Mouse (Mus musculus): ENCODE results near the gene Lrrc66. TPM values are rescaled to one million over a fixed set of nuclear protein-coding genes. Genes with fewer than 3 reads are reported as not detected.

The Lrrc66 gene
- total RNA-seq (2021): under 1 TPM in 1 of 2 experiments, not detected in 1; 0.10 TPM
- long read RNA-seq, experiment 1: 0 reads
- long read RNA-seq, experiment 2: 0 reads

GRCm38 (mm10) chr5:73632291-73632690 is at the start of gene Lrrc66:
TSS of gene Lrrc66 (minus strand) at chr5:73632526.
- DNase-seq (ENCODE audit: low spot score in 2 of 2): no peak

GRCm38 (mm10) chr5:73676626-73677025 is 44.3 kb upstream of the Lrrc66 start:
- no peak for DNase-seq (ENCODE audit: low spot score in 2 of 2)

- DNase-seq (ENCODE audit: low spot score in 2 of 2): no peak
Observed at GRCm38 (mm10) chr5:73675604-73676003, 43.3 kb upstream of the Lrrc66 start.

GRCm38 (mm10) chr5:73669386-73669785 is 37.1 kb upstream of the Lrrc66 start:
- no peak for DNase-seq (ENCODE audit: low spot score in 2 of 2)

- no peak for DNase-seq (ENCODE audit: low spot score in 2 of 2)
Observed at GRCm38 (mm10) chr5:73667877-73668276, 35.6 kb upstream of the Lrrc66 start.

GRCm38 (mm10) chr5:73666695-73667094 is 34.4 kb upstream of the Lrrc66 start:
- DNase-seq (ENCODE audit: low spot score in 2 of 2): no peak

GRCm38 (mm10) chr5:73651855-73652201 is 19.5 kb upstream of the Lrrc66 start:
- DNase-seq (ENCODE audit: low spot score in 2 of 2): no peak

GRCm38 (mm10) chr5:73651061-73651854 is 18.9 kb upstream of the Lrrc66 start, which contains the start of gene Spata18:
TSS of gene Spata18 (plus strand) at chr5:73651379.
- DNase-seq (ENCODE audit: low spot score in 2 of 2): peak; percentile 20 to 28

- no peak for DNase-seq (ENCODE audit: low spot score in 2 of 2)
Observed at GRCm38 (mm10) chr5:73650365-73650964, 18.1 kb upstream of the Lrrc66 start.

- peak; percentile 87 to 91 for DNase-seq (ENCODE audit: low spot score in 2 of 2)
Observed at GRCm38 (mm10) chr5:73647261-73647900, 15.1 kb upstream of the Lrrc66 start, which contains the start of gene Sgcb. TSS of gene Sgcb (minus strand) at chr5:73647790.

- DNase-seq (ENCODE audit: low spot score in 2 of 2): no peak
Observed at GRCm38 (mm10) chr5:73642091-73642490, 9.8 kb upstream of the Lrrc66 start.

GRCm38 (mm10) chr5:73641058-73641457 is 8.7 kb upstream of the Lrrc66 start:
- DNase-seq (ENCODE audit: low spot score in 2 of 2): no peak

- no peak for DNase-seq (ENCODE audit: low spot score in 2 of 2)
Observed at GRCm38 (mm10) chr5:73637337-73638107, 5.2 kb upstream of the Lrrc66 start.

- peak; percentile 76 to 80 for DNase-seq (ENCODE audit: low spot score in 2 of 2)
Observed at GRCm38 (mm10) chr5:73633141-73633540, 815 bp upstream of the Lrrc66 start.

GRCm38 (mm10) chr5:73631001-73631558 is 1.2 kb downstream of the Lrrc66 start:
- no peak for DNase-seq (ENCODE audit: low spot score in 2 of 2)

- no peak for DNase-seq (ENCODE audit: low spot score in 2 of 2)
Observed at GRCm38 (mm10) chr5:73630141-73630540, 2.2 kb downstream of the Lrrc66 start.

GRCm38 (mm10) chr5:73627991-73628390 is 4.3 kb downstream of the Lrrc66 start:
- DNase-seq (ENCODE audit: low spot score in 2 of 2): no peak

- no peak for DNase-seq (ENCODE audit: low spot score in 2 of 2)
Observed at GRCm38 (mm10) chr5:73627559-73627958, 4.8 kb downstream of the Lrrc66 start.

- no peak for DNase-seq (ENCODE audit: low spot score in 2 of 2)
Observed at GRCm38 (mm10) chr5:73626842-73627241, 5.5 kb downstream of the Lrrc66 start.

- no peak for DNase-seq (ENCODE audit: low spot score in 2 of 2)
Observed at GRCm38 (mm10) chr5:73625505-73625904, 6.8 kb downstream of the Lrrc66 start.

GRCm38 (mm10) chr5:73618969-73619368 is 13.4 kb downstream of the Lrrc66 start:
- DNase-seq (ENCODE audit: low spot score in 2 of 2): no peak
